Mouse (Mus musculus) lung, postnatal 0 days (tissue): ENCODE measurements around the gene Abi3.

Source experiments
- CTCF ChIP-seq: IDR thresholded peaks from 2 replicates; pipeline ENCODE4 v1.5.1; 2016; ENCODE audit warnings: antibody characterized with exemption, mild to moderate bottlenecking
- EP300 ChIP-seq: IDR thresholded peaks from 2 replicates; pipeline ENCODE4 v1.6.1; 2016; ENCODE audit warnings: antibody characterized with exemption, mild to moderate bottlenecking, control low read depth

DNA sequence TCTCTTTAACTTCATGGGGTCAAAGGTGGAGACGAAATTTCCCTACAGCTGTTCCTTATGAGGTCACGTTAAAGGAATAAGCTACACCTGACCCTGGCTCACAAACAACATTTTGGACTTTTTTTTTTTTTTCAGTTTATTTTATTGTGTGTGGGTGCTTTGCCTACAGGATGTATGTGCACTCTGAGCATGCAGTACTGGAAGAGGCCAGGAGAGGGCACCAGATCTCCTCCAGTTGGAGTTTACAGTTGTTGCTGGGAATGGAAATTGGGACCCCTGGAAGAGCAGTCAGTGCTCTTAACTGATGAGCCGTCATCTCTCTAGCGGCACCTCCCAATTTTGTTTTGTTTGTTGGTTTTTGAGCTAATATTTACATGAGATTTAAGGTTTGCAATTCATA is 56.6 kb downstream of the Abi3 start:
- TF ChIP-seq CTCF (peak; percentile 58), EP300 (no peak)
